Mouse (Mus musculus): Measurements from ENCODE around the gene Cdk9. TPM values are rescaled to one million over a fixed set of nuclear protein-coding genes. Genes with fewer than 3 reads are reported as not detected.

The Cdk9 gene
- polyA plus RNA-seq, 1 experiment from 2014 or later = 68.7 TPM

GRCm38 (mm10) chr2:32665345-32665744 is 47.5 kb downstream of the Cdk9 start:
- H3K36me3 ChIP-seq (ENCODE audit: insufficient read depth, low read length) = peaks cover 5% of the 10 kb centered on the region; the same call in 1 of the 2 replicates
- H3K9ac ChIP-seq (replicated peaks; ENCODE audit: low read depth) = no peak overlapping the region
- DNase-seq (ENCODE audit: low spot score) = no peak
- no peak; the same call in 1 of the 2 replicates for ATAC-seq
- no peak overlapping the region for H3K27ac ChIP-seq (ENCODE audit: low read length)
- H3K27me3 ChIP-seq (replicated peaks; ENCODE audit: insufficient read depth, low read length) = no peaks in the 10 kb centered on the region
- WGBS = 80% methylated on average over 8 of the region's 8 CpGs
- no peak overlapping the region for H3K4me2 ChIP-seq (replicated peaks; ENCODE audit: low read depth, low read length)
- H3K9me3 ChIP-seq (ENCODE audit: low read length) = no peaks in the 10 kb centered on the region
- no peak for TF ChIP-seq EP300 (IDR thresholded peaks at IDR 0.05)
- no peak for TF ChIP-seq CTCF (IDR thresholded peaks at IDR 0.05)
- no peak overlapping the region for H3K4me3 ChIP-seq (ENCODE audit: low read depth, low read length)
- no peaks in the 10 kb centered on the region for H3K4me1 ChIP-seq (ENCODE audit: insufficient read depth, low read depth, low read length)

- Histone ChIP-seq H3K4me3 (ENCODE audit: low read depth, low read length) (no peak overlapping the region), H3K9ac (replicated peaks; ENCODE audit: low read depth) (no peak overlapping the region), H3K36me3 (ENCODE audit: insufficient read depth, low read length) (0 out of 2 replicates have a peak, but pooled peaks cover 5% of the 10 kb centered on the region), H3K4me1 (ENCODE audit: insufficient read depth, low read depth, low read length) (no peaks in the 10 kb centered on the region), H3K9me3 (ENCODE audit: low read length) (no peaks in the 10 kb centered on the region), H3K4me2 (replicated peaks; ENCODE audit: low read depth, low read length) (no peak overlapping the region), H3K27me3 (replicated peaks; ENCODE audit: insufficient read depth, low read length) (no peaks in the 10 kb centered on the region), H3K27ac (ENCODE audit: low read length) (peak overlapping the region; percentile 54; the same call in 1 of the 2 replicates)
- DNase-seq (ENCODE audit: low spot score) = no peak
- no peak for ATAC-seq
- TF ChIP-seq CTCF (IDR thresholded peaks at IDR 0.05) (no peak), EP300 (IDR thresholded peaks at IDR 0.05) (no peak)
- WGBS = 55% methylated on average over 5 of the region's 5 CpGs
Measured at GRCm38 (mm10) chr2:32662291-32662690, 50.6 kb downstream of the Cdk9 start.

GRCm38 (mm10) chr2:32661509-32662107 is 51.3 kb downstream of the Cdk9 start:
- H3K9me3 ChIP-seq (ENCODE audit: low read length) = no peaks in the 10 kb centered on the region
- no peak overlapping the region for H3K9ac ChIP-seq (replicated peaks; ENCODE audit: low read depth)
- 20% methylated on average over 6 of the region's 7 CpGs for WGBS

GRCm38 (mm10) chr2:32658873-32659272 is 54.0 kb downstream of the Cdk9 start:
- no peak for ATAC-seq
- Histone ChIP-seq H3K9ac (replicated peaks; ENCODE audit: low read depth) (no peak overlapping the region), H3K4me2 (replicated peaks; ENCODE audit: low read depth, low read length) (no peak overlapping the region), H3K36me3 (ENCODE audit: insufficient read depth, low read length) (no peaks in the 10 kb centered on the region), H3K4me3 (ENCODE audit: low read depth, low read length) (no peak overlapping the region), H3K27me3 (replicated peaks; ENCODE audit: insufficient read depth, low read length) (no peaks in the 10 kb centered on the region), H3K9me3 (ENCODE audit: low read length) (no peaks in the 10 kb centered on the region), H3K4me1 (ENCODE audit: insufficient read depth, low read depth, low read length) (peaks cover 8% of the 10 kb centered on the region), H3K27ac (ENCODE audit: low read length) (no peak overlapping the region)
- TF ChIP-seq EP300 (IDR thresholded peaks at IDR 0.05) (no peak), CTCF (IDR thresholded peaks at IDR 0.05) (no peak)
- WGBS = 84% methylated on average over 2 of the region's 2 CpGs
- DNase-seq (ENCODE audit: low spot score) = no peak

More at GRCm38 (mm10) chr2:32661509-32662107, 51.3 kb downstream of the Cdk9 start:
- TF ChIP-seq CTCF (IDR thresholded peaks at IDR 0.05) (no peak), EP300 (IDR thresholded peaks at IDR 0.05) (no peak)
- Histone ChIP-seq H3K27ac (ENCODE audit: low read length) (0 out of 2 replicates have a peak overlapping the region, but pooled peaks have one; percentile 54), H3K36me3 (ENCODE audit: insufficient read depth, low read length) (0 out of 2 replicates have a peak, but pooled peaks cover 5% of the 10 kb centered on the region), H3K27me3 (replicated peaks; ENCODE audit: insufficient read depth, low read length) (no peaks in the 10 kb centered on the region), H3K4me3 (ENCODE audit: low read depth, low read length) (no peak overlapping the region), H3K4me2 (replicated peaks; ENCODE audit: low read depth, low read length) (no peak overlapping the region), H3K4me1 (ENCODE audit: insufficient read depth, low read depth, low read length) (no peaks in the 10 kb centered on the region)
- DNase-seq (ENCODE audit: low spot score) (peak; percentile 61), ATAC-seq (peak; percentile 84)

DNA sequence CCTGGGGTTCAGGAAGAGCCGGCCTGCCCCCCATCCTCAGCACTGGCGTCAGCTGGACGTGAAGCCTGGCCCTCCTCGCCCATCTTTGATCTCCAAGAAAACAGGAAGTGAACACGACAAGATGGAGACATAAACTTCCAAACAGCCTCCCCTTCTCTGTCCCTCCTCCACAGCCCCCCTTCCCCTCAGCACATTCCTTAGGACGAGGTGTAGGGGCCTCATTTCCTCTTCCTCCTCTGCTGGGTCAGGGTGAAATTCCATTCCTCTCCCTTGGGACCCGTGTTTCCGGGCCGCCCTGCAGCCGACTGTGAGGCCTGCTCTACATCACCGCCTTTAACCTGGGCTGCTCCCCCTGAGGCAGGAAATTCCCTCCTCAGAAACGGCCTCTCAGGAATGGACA is 57.0 kb downstream of the Cdk9 start:
- DNase-seq (ENCODE audit: low spot score) = peak; percentile 70
- H3K9ac ChIP-seq (replicated peaks; ENCODE audit: low read depth) = no peak overlapping the region
- peak overlapping the region; percentile 86 for H3K27ac ChIP-seq (ENCODE audit: low read length)
- no peak overlapping the region for H3K4me3 ChIP-seq (ENCODE audit: low read depth, low read length)
- TF ChIP-seq EP300 (IDR thresholded peaks at IDR 0.05) = peak; percentile 88
- no peak for TF ChIP-seq CTCF (IDR thresholded peaks at IDR 0.05)
- peak; percentile 83 for ATAC-seq
- H3K4me1 ChIP-seq (ENCODE audit: insufficient read depth, low read depth, low read length) = peaks cover 13% of the 10 kb centered on the region
- no peak overlapping the region for H3K4me2 ChIP-seq (replicated peaks; ENCODE audit: low read depth, low read length)
- no peaks in the 10 kb centered on the region for H3K9me3 ChIP-seq (ENCODE audit: low read length)
- no peaks in the 10 kb centered on the region for H3K36me3 ChIP-seq (ENCODE audit: insufficient read depth, low read length)
- WGBS = 24% methylated on average over 12 of the region's 12 CpGs
- H3K27me3 ChIP-seq (replicated peaks; ENCODE audit: insufficient read depth, low read length) = no peaks in the 10 kb centered on the region

MicroRNAs encoded within 50 kb of the gene (microRNA counts, 519-probe panel; counts per million panel counts)
- not detected for microRNA mmu-miR-2861

Small RNA genes within 50 kb of the gene (microRNA-seq; reads per million reads assigned to microRNA genes)
- not detected for gene Gm47291
- gene Mir2861 = not detected
- gene Mir3960 = not detected
- gene Mir8093 = not detected

Other genes starting within 250 kb of the Cdk9 start
- 8.0 and 8.4 TPM in 2 replicates for gene Fam102a, start 177.7 kb downstream of the Cdk9 start, polyA plus RNA-seq (2015; fragmentation: Nextera tagmentation; extraction: Ambion mirVana)
- 103 and 112 TPM in 2 replicates for gene Dpm2, start 142.2 kb downstream of the Cdk9 start, polyA plus RNA-seq (2015; fragmentation: Nextera tagmentation; extraction: Ambion mirVana)
- gene Pip5kl1, start 138.3 kb downstream of the Cdk9 start, polyA plus RNA-seq (2015; fragmentation: Nextera tagmentation; extraction: Ambion mirVana) = not detected in 2 replicates
- not detected in 2 replicates for gene 9430097D07Rik, start 137.4 kb downstream of the Cdk9 start, polyA plus RNA-seq (2015; fragmentation: Nextera tagmentation; extraction: Ambion mirVana)
- gene St6galnac4, start 126.0 kb downstream of the Cdk9 start, polyA plus RNA-seq (2015; fragmentation: Nextera tagmentation; extraction: Ambion mirVana) = 32.0 and 38.9 TPM in 2 replicates
- 13.4 and 14.4 TPM in 2 replicates for gene St6galnac6, start 113.4 kb downstream of the Cdk9 start, polyA plus RNA-seq (2015; fragmentation: Nextera tagmentation; extraction: Ambion mirVana)
- gene Ak1, start 91.3 kb downstream of the Cdk9 start, polyA plus RNA-seq (2015; fragmentation: Nextera tagmentation; extraction: Ambion mirVana) = 31.7 and 36.3 TPM in 2 replicates
- 118 and 130 TPM in 2 replicates for gene Eng, start 66.5 kb downstream of the Cdk9 start, polyA plus RNA-seq (2015; fragmentation: Nextera tagmentation; extraction: Ambion mirVana)
- gene Fpgs, start 8.9 kb downstream of the Cdk9 start, polyA plus RNA-seq (2015; fragmentation: Nextera tagmentation; extraction: Ambion mirVana) = 12.6 and 15.6 TPM in 2 replicates
- 51.8 and 53.5 TPM in 2 replicates for gene Sh2d3c, start 8.0 kb upstream of the Cdk9 start, polyA plus RNA-seq (2015; fragmentation: Nextera tagmentation; extraction: Ambion mirVana)
- gene 6330409D20Rik, start 27.9 kb upstream of the Cdk9 start, polyA plus RNA-seq (2015; fragmentation: Nextera tagmentation; extraction: Ambion mirVana) = 0.30 TPM in 2 replicates
- 60.9 and 63.5 TPM in 2 replicates for gene Tor2a, start 44.2 kb upstream of the Cdk9 start, polyA plus RNA-seq (2015; fragmentation: Nextera tagmentation; extraction: Ambion mirVana)
- gene Ttc16, start 62.6 kb upstream of the Cdk9 start, polyA plus RNA-seq (2015; fragmentation: Nextera tagmentation; extraction: Ambion mirVana) = 1.8 and 2.4 TPM in 2 replicates
- 2.9 and 3.3 TPM in 2 replicates for gene Ptrh1, start 62.7 kb upstream of the Cdk9 start, polyA plus RNA-seq (2015; fragmentation: Nextera tagmentation; extraction: Ambion mirVana)
- gene Cfap157, start 71.4 kb upstream of the Cdk9 start, polyA plus RNA-seq (2015; fragmentation: Nextera tagmentation; extraction: Ambion mirVana) = 2.2 and 5.2 TPM in 2 replicates
- gene Stxbp1, start 134.2 kb upstream of the Cdk9 start, polyA plus RNA-seq (2015; fragmentation: Nextera tagmentation; extraction: Ambion mirVana) = 22.2 and 22.4 TPM in 2 replicates
- 121 and 150 TPM in 2 replicates for gene Fam129b, start 163.0 kb upstream of the Cdk9 start, polyA plus RNA-seq (2015; fragmentation: Nextera tagmentation; extraction: Ambion mirVana)
- gene Rpl12, start 248.5 kb upstream of the Cdk9 start, polyA plus RNA-seq (2015; fragmentation: Nextera tagmentation; extraction: Ambion mirVana) = 78.4 and 82.5 TPM in 2 replicates
- 5.8 and 6.3 TPM in 2 replicates for gene Lrsam1, start 248.5 kb upstream of the Cdk9 start, polyA plus RNA-seq (2015; fragmentation: Nextera tagmentation; extraction: Ambion mirVana)

All from lung, postnatal 0 days (tissue).